In the genomic region with DNA sequence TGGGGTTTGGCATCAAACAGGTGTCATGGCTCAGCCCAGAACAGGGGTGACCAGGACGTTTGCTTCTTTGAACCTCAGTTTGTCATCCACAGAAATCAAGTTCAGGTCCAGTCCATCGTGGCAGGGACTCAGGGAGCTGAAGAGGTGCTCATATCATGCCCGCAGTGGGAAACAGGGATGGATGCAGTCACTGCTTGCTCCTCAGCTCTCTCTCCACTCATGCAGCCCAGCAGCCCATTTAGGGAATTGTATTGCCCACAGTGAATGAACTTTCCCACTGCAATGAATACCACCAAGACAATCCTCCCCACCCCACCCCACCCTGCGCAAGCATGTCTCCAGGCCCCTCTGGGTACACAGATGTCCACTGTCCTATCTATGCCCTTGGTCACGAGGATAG, we compare ENCODE assay signal across 24 mouse cellular contexts. TPM values are rescaled to one million over a fixed set of nuclear protein-coding genes. Genes with fewer than 3 reads are reported as not detected.
DNase-seq lines count a peak whose midpoint lies in the region; ATAC-seq and TF ChIP-seq lines count a peak whose summit lies in the region.
"Had no signal": no experiment of that assay in that cellular context is flagged by ENCODE, and none has a peak within 500 bp of the region (broad histone marks: within the 10 kb centered on the region; RNA-seq: fewer than 3 reads in every experiment).

No protein-coding gene starts in this region.

- 62% methylated on average over 5 of the region's 5 CpGs for WGBS in lung, embryonic 15.5 days
- WGBS in lung, adult 2 months = 76% methylated on average over 5 of the region's 5 CpGs
- 82% methylated on average over 5 of the region's 5 CpGs for WGBS in midbrain, embryonic 11.5 days
- WGBS in midbrain, embryonic 15.5 days = 86% methylated on average over 5 of the region's 5 CpGs
- 87% methylated on average over 5 of the region's 5 CpGs for WGBS in embryonic facial prominence, embryonic 10.5 days
- WGBS in kidney, adult 2 months = 86% methylated on average over 5 of the region's 5 CpGs

- ATAC-seq in lung, embryonic 15.5 days (ENCODE audit: borderline replicate concordance, extremely low read depth, low FRiP score, low TSS enrichment) = no peak
- no peak for ATAC-seq in midbrain, embryonic 11.5 days (ENCODE audit: low FRiP score)
- ATAC-seq in midbrain, embryonic 15.5 days (replicated peaks) = no peak
- ATAC-seq: activated CD4-positive, CD25-positive, alpha-beta regulatory T cell, adult 4 months; CD4-positive, CD25-positive, alpha-beta regulatory T cell, adult 4 months; Patski had no signal

- H3K27me3 ChIP-seq in lung, embryonic 15.5 days = no peaks in the 10 kb centered on the region
- H3K27me3 ChIP-seq in midbrain, embryonic 11.5 days (ENCODE audit: control insufficient read depth, insufficient read depth, low read length) = no peaks in the 10 kb centered on the region
- no peaks in the 10 kb centered on the region for H3K27me3 ChIP-seq in midbrain, embryonic 15.5 days (replicated peaks)
- no peaks in the 10 kb centered on the region for H3K27me3 ChIP-seq in embryonic facial prominence, embryonic 10.5 days (replicated peaks; ENCODE audit: low read depth, poor library complexity, severe bottlenecking)
- no peaks in the 10 kb centered on the region for H3K27me3 ChIP-seq in kidney, adult 2 months (replicated peaks; ENCODE audit: control insufficient read depth, insufficient read depth, low read length)
- H3K27me3 ChIP-seq: CH12.LX, Patski had no signal

- no peaks in the 10 kb centered on the region; the same call in 1 of the 2 replicates for H3K36me3 ChIP-seq in lung, embryonic 15.5 days
- H3K36me3 ChIP-seq in midbrain, embryonic 11.5 days (ENCODE audit: control insufficient read depth, insufficient read depth, low read length) = no peaks in the 10 kb centered on the region
- 0 out of 2 replicates have a peak, but pooled peaks cover 2% of the 10 kb centered on the region for H3K36me3 ChIP-seq in midbrain, embryonic 15.5 days (replicated peaks)
- H3K36me3 ChIP-seq in embryonic facial prominence, embryonic 10.5 days (replicated peaks) = peaks cover 22% of the 10 kb centered on the region
- H3K36me3 ChIP-seq in kidney, adult 2 months (ENCODE audit: control insufficient read depth, insufficient read depth, low read length) = no peaks in the 10 kb centered on the region

- no peak overlapping the region for H3K9ac ChIP-seq in lung, embryonic 15.5 days
- no peak overlapping the region for H3K9ac ChIP-seq in midbrain, embryonic 11.5 days (ENCODE audit: low read length)
- no peak overlapping the region for H3K9ac ChIP-seq in midbrain, embryonic 15.5 days

- H3K4me1 ChIP-seq in lung, embryonic 15.5 days = peaks cover 32% of the 10 kb centered on the region
- peaks cover 7% of the 10 kb centered on the region; the same call in 1 of the 2 replicates for H3K4me1 ChIP-seq in lung, adult 2 months (ENCODE audit: control insufficient read depth, insufficient read depth, low read length)
- no peaks in the 10 kb centered on the region for H3K4me1 ChIP-seq in midbrain, embryonic 11.5 days (ENCODE audit: control insufficient read depth, insufficient read depth, low read length)
- H3K4me1 ChIP-seq in midbrain, embryonic 15.5 days = no peaks in the 10 kb centered on the region
- H3K4me1 ChIP-seq in embryonic facial prominence, embryonic 10.5 days = peaks cover 11% of the 10 kb centered on the region
- no peaks in the 10 kb centered on the region for H3K4me1 ChIP-seq in kidney, adult 2 months (ENCODE audit: control insufficient read depth, insufficient read depth, low read length)

- no peak for TF ChIP-seq POLR2A in lung, adult 2 months (IDR thresholded peaks at IDR 0.05; ENCODE audit: borderline replicate concordance, extremely low read depth, low read depth, low read length)
- TF ChIP-seq POLR2A in kidney, adult 2 months (IDR thresholded peaks at IDR 0.05; ENCODE audit: low read depth, low read length) = no peak

- no peak for TF ChIP-seq CTCF in lung, adult 2 months (IDR thresholded peaks at IDR 0.05; ENCODE audit: insufficient read depth, low read length)
- no peak for TF ChIP-seq CTCF in kidney, adult 2 months (conservative IDR thresholded peaks at IDR 0.05; ENCODE audit: insufficient read depth, insufficient read length, low read depth, low read length)

- H3K4me3 ChIP-seq in lung, embryonic 15.5 days = no peak overlapping the region
- H3K4me3 ChIP-seq in lung, adult 2 months (replicated peaks; ENCODE audit: extremely low read depth, low read depth, low read length) = no peak overlapping the region
- no peak overlapping the region for H3K4me3 ChIP-seq in midbrain, embryonic 11.5 days (ENCODE audit: low read depth, low read length)
- no peak overlapping the region for H3K4me3 ChIP-seq in midbrain, embryonic 15.5 days
- H3K4me3 ChIP-seq in embryonic facial prominence, embryonic 10.5 days = no peak overlapping the region
- H3K4me3 ChIP-seq in kidney, adult 2 months (ENCODE audit: insufficient read depth, low read depth, low read length) = no peak overlapping the region

- DNase-seq in heart, adult 11 months = peak; percentile 58
- no peak for DNase-seq in heart, adult 9 months (ENCODE audit: low spot score in 2 of 2)
- DNase-seq in lung, adult 2 months = no peak
- peak; percentile 57 for DNase-seq in midbrain, embryonic 11.5 days (ENCODE audit: low spot score, missing footprints)
- no peak for DNase-seq in embryonic facial prominence, embryonic 10.5 days (ENCODE audit: low spot score)
- DNase-seq in kidney, adult 2 months = no peak
- DNase-seq: adrenal gland, adult 2 months; adrenal gland, adult 8-10 months; adrenal gland, postnatal 10 days; adrenal gland, postnatal 14 days; adrenal gland, postnatal 25 days; adrenal gland, postnatal 36 days; B cell, adult 2 months; cerebellum, adult 11 months; cerebellum, adult 11-12 months had no signal

- H3K27ac ChIP-seq in lung, embryonic 15.5 days = peak overlapping the region; percentile 48; the same call in 1 of the 2 replicates
- H3K27ac ChIP-seq in midbrain, embryonic 11.5 days (ENCODE audit: low read depth, low read length) = no peak overlapping the region
- no peak overlapping the region for H3K27ac ChIP-seq in midbrain, embryonic 15.5 days
- H3K27ac ChIP-seq in embryonic facial prominence, embryonic 10.5 days (replicated peaks) = 0 out of 2 replicates have a peak overlapping the region, but pooled peaks have one; percentile 2
- H3K27ac ChIP-seq in kidney, adult 2 months (ENCODE audit: insufficient read depth, low read depth, low read length) = no peak overlapping the region

- H3K4me2 ChIP-seq in lung, embryonic 15.5 days = no peak overlapping the region
- no peak overlapping the region for H3K4me2 ChIP-seq in midbrain, embryonic 11.5 days
- no peak overlapping the region for H3K4me2 ChIP-seq in midbrain, embryonic 15.5 days

- no peaks in the 10 kb centered on the region for H3K9me3 ChIP-seq in lung, embryonic 15.5 days
- H3K9me3 ChIP-seq in midbrain, embryonic 11.5 days (ENCODE audit: control insufficient read depth, low read length) = no peaks in the 10 kb centered on the region
- no peaks in the 10 kb centered on the region for H3K9me3 ChIP-seq in midbrain, embryonic 15.5 days
- no peaks in the 10 kb centered on the region for H3K9me3 ChIP-seq in embryonic facial prominence, embryonic 10.5 days
- H3K9me3 ChIP-seq: G1E had no signal

RNA-seq across cellular contexts. Expression of gene Ldlrad1, which starts 3.0 kb away (rescaled TPM):
- 0.15 TPM in 1 of 2 replicates, not detected in the other for polyA plus RNA-seq in lung, embryonic 15.5 days (2015; fragmentation: Nextera tagmentation; extraction: Ambion mirVana)
- polyA plus RNA-seq in lung, adult 2 months (2012; rRNA removed) = 47.9 and 52.0 TPM in 2 replicates
- not detected in 2 replicates for polyA plus RNA-seq in midbrain, embryonic 11.5 days (2014; fragmentation: Nextera tagmentation; extraction: Ambion mirVana)
- polyA plus RNA-seq in midbrain, embryonic 15.5 days (2015; fragmentation: Nextera tagmentation; extraction: Ambion mirVana) = not detected in 2 replicates
- not detected in 2 replicates for polyA plus RNA-seq in embryonic facial prominence, embryonic 10.5 days (2016; fragmentation: Nextera tagmentation; extraction: Ambion mirVana)
- polyA plus RNA-seq in kidney, adult 2 months (2012; rRNA removed) = not detected in 2 replicates
- polyA plus RNA-seq: brain, embryonic 14.5 days; C2C12; G1E; Patski had no signal

RNA-seq across cellular contexts. Expression of gene Tceanc2, which starts 33.0 kb away (rescaled TPM):
- polyA plus RNA-seq in lung, embryonic 15.5 days (2015; fragmentation: Nextera tagmentation; extraction: Ambion mirVana) = 24.0 and 34.3 TPM in 2 replicates
- polyA plus RNA-seq in lung, adult 2 months (2012; rRNA removed) = 5.6 and 7.5 TPM in 2 replicates
- 22.8 and 25.2 TPM in 2 replicates for polyA plus RNA-seq in midbrain, embryonic 11.5 days (2014; fragmentation: Nextera tagmentation; extraction: Ambion mirVana)
- polyA plus RNA-seq in midbrain, embryonic 15.5 days (2015; fragmentation: Nextera tagmentation; extraction: Ambion mirVana) = 17.2 and 24.3 TPM in 2 replicates
- 20.7 and 42.7 TPM in 2 replicates for polyA plus RNA-seq in embryonic facial prominence, embryonic 10.5 days (2016; fragmentation: Nextera tagmentation; extraction: Ambion mirVana)
- 8.9 and 10.0 TPM in 2 replicates for polyA plus RNA-seq in kidney, adult 2 months (2012; rRNA removed)

RNA-seq across cellular contexts. Expression of gene Tmem59, which starts 33.7 kb away (rescaled TPM):
- polyA plus RNA-seq in lung, embryonic 15.5 days (2015; fragmentation: Nextera tagmentation; extraction: Ambion mirVana) = 421 and 454 TPM in 2 replicates
- 321 and 330 TPM in 2 replicates for polyA plus RNA-seq in lung, adult 2 months (2012; rRNA removed)
- 344 and 384 TPM in 2 replicates for polyA plus RNA-seq in midbrain, embryonic 11.5 days (2014; fragmentation: Nextera tagmentation; extraction: Ambion mirVana)
- polyA plus RNA-seq in midbrain, embryonic 15.5 days (2015; fragmentation: Nextera tagmentation; extraction: Ambion mirVana) = 346 TPM in 2 replicates
- 266 and 281 TPM in 2 replicates for polyA plus RNA-seq in embryonic facial prominence, embryonic 10.5 days (2016; fragmentation: Nextera tagmentation; extraction: Ambion mirVana)
- polyA plus RNA-seq in kidney, adult 2 months (2012; rRNA removed) = 447 and 474 TPM in 2 replicates

RNA-seq across cellular contexts. Expression of gene Lrrc42, which starts 41.4 kb away (rescaled TPM):
- polyA plus RNA-seq in lung, embryonic 15.5 days (2015; fragmentation: Nextera tagmentation; extraction: Ambion mirVana) = 71.7 and 72.6 TPM in 2 replicates
- polyA plus RNA-seq in lung, adult 2 months (2012; rRNA removed) = 9.0 and 10.6 TPM in 2 replicates
- polyA plus RNA-seq in midbrain, embryonic 11.5 days (2014; fragmentation: Nextera tagmentation; extraction: Ambion mirVana) = 69.8 and 70.0 TPM in 2 replicates
- 48.2 and 52.9 TPM in 2 replicates for polyA plus RNA-seq in midbrain, embryonic 15.5 days (2015; fragmentation: Nextera tagmentation; extraction: Ambion mirVana)
- polyA plus RNA-seq in embryonic facial prominence, embryonic 10.5 days (2016; fragmentation: Nextera tagmentation; extraction: Ambion mirVana) = 80.0 and 83.3 TPM in 2 replicates
- polyA plus RNA-seq in kidney, adult 2 months (2012; rRNA removed) = 10.5 and 11.7 TPM in 2 replicates

RNA-seq across cellular contexts. Expression of gene Hspb11, which starts 41.5 kb away (rescaled TPM):
- polyA plus RNA-seq in lung, embryonic 15.5 days (2015; fragmentation: Nextera tagmentation; extraction: Ambion mirVana) = 35.2 and 38.7 TPM in 2 replicates
- polyA plus RNA-seq in lung, adult 2 months (2012; rRNA removed) = 2.4 and 4.2 TPM in 2 replicates
- 27.2 and 30.2 TPM in 2 replicates for polyA plus RNA-seq in midbrain, embryonic 11.5 days (2014; fragmentation: Nextera tagmentation; extraction: Ambion mirVana)
- 30.7 and 34.5 TPM in 2 replicates for polyA plus RNA-seq in midbrain, embryonic 15.5 days (2015; fragmentation: Nextera tagmentation; extraction: Ambion mirVana)
- 22.2 and 24.6 TPM in 2 replicates for polyA plus RNA-seq in embryonic facial prominence, embryonic 10.5 days (2016; fragmentation: Nextera tagmentation; extraction: Ambion mirVana)
- 4.2 and 7.1 TPM in 2 replicates for polyA plus RNA-seq in kidney, adult 2 months (2012; rRNA removed)

Comparison
In these comparisons a context has a peak if more than half of its experiments do, and no peak if none do; other contexts are left out.
1. DNase-seq: peak in heart, adult 11 months (single experiment) and midbrain, embryonic 11.5 days (single experiment); none in heart, adult 9 months (0 of 2), lung, adult 2 months (single experiment), embryonic facial prominence, embryonic 10.5 days (single experiment) and kidney, adult 2 months (single experiment).
2. RNA of gene Ldlrad1, which starts 3.0 kb away (polyA plus RNA-seq): 47.9 to 52.0 TPM in lung, adult 2 months; not detected in kidney, adult 2 months, 0.15 TPM in lung, embryonic 15.5 days, not detected in midbrain, embryonic 11.5 days, not detected in midbrain, embryonic 15.5 days and not detected in embryonic facial prominence, embryonic 10.5 days; every median in the first group is over 10 times any median in the second.
3. H3K27ac ChIP-seq: peak in lung, embryonic 15.5 days (single experiment) and embryonic facial prominence, embryonic 10.5 days (single experiment); none in midbrain, embryonic 11.5 days (single experiment), midbrain, embryonic 15.5 days (single experiment) and kidney, adult 2 months (single experiment).